Mouse (Mus musculus) yolk sac, embryonic 10.5 days (tissue): ENCODE measurements around the gene Gpr137.
"Not testable (repeated sequence)": the region's sequence is repeated elsewhere in the genome, so short reads cannot be mapped to it uniquely, and the experiment has no call there.

ENCODE experiments used
- DNase-seq: peaks from one replicate; pipeline ENCODE4 v3.0.0-alpha.2; 2017; ENCODE audit warnings: low spot score

Gpr137 gene

DNA sequence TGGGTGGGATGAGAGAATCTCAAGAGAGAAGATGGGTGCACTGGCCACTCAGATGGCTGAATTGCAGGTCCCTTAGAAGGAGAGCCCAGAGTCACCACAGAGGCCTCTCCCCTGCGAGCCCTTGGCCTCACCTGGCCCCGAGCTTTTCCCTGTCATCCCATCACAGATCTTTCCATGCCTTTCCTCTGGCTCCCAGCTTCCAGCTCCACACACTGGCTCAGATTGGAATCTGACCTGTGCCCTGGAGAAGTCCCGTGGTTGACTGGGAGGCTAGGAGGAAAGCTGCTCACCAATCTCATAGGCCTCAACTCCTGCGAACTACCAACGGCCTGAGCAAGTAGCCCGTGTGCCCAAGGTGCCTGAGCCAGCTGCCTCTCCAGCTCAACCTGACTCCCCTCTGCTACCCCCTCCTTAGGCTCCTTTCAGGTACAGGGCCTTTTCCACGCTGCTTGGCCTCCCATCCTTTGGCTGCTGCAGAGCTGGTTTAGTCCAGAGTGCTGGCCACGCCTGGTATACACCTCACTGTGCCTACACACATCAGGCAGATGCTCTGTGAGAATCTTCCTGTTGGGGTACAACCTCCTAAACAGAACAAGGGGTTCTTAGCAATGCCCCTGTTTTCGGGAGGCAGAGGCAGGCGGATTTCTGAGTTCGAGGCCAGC lies 36.7 kb downstream of the Gpr137 start:
- no peak for DNase-seq

DNA sequence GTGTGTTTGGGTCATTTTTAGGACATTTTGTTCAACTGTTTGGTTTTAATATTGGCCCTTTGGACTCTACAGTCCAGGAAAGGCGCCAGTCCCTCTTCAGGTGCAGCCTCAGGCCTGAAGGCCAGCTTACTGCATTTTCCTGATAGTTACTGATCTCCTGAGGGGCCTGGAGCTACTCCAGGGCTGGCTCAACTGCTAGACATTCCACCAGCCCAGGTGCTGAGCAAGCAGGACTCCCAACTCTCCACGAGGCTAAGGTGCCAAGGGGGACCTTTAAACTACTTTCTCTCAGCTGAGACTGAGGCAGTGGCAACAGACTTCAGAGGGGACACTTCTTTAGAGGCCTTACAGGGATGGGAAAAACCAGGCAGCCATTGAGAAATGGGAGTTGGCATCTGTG lies 37.4 kb downstream of the Gpr137 start:
- no peak for DNase-seq

DNA sequence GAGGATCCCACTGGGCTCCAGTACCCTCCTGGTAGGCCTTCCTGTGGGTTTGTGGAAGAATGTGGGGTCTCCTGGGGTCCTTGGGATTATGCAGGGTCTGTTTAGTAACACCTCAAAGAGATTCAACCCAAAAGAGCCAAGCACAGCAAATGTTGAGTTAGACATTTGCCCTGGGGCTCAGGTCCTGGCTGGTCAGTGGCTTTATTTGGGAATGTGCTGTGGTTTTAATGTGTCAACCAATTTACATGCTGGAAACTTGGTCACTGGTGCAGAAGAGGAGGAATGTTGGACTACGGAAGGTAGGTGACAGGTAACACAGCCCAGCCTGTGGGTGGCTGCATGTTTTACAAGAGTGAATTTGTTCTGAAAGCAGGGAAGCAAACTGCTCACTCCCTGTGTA lies 39.2 kb downstream of the Gpr137 start:
- DNase-seq, result no peak

DNA sequence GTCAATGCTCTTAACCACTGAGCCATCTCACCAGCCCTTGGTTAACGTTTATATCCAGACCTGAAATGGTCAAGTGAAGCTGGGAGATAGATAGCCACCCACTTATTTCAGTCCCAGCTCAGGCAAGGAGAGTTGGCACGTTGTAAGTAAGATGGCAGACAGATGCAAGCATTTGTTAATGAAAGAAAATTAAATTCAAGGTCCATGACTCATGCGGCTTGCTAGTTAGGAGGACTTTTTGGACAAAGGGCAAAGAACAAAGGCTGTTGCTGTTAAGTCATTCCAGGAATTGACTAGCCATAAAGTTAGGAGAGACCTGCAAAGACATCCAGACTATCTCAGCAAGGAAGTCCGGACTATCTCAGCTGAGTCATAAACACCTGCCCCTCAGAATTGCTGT lies 42.6 kb downstream of the Gpr137 start:
- DNase-seq, result no peak

DNA sequence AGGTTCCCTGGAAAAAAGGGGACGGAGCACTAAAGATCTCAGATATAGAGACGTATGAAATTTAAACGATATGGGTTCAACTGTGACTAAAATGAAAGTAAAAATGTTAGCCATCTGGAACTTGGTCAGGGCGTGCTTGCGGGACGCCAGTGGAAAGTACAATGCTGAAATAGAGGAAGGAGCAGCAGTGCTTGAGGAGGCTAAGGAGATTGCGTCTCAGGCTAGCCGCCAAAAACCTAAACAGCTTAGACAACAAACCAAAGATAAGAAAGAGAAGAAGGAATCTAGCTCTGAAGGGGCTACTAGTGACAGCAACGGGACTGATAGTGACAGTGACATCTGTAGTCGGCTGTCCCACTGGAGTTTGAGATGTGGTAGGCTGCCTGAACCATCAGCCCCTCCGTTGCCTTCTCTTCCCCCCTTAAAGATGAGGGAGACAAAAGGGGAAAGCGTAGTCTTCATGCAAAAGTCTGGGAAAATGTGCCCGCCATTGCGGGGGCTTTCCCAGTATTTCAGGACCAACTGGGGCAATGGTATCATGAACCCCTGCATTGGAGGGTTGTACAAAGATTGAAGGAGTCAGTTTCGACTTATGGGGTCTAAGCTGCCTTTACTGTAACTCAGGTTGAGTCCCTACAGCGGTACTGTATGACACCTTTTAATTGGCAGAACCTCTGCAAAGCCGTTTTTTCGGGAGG lies 46.5 kb downstream of the Gpr137 start:
- DNase-seq, result not testable (repeated sequence)

DNA sequence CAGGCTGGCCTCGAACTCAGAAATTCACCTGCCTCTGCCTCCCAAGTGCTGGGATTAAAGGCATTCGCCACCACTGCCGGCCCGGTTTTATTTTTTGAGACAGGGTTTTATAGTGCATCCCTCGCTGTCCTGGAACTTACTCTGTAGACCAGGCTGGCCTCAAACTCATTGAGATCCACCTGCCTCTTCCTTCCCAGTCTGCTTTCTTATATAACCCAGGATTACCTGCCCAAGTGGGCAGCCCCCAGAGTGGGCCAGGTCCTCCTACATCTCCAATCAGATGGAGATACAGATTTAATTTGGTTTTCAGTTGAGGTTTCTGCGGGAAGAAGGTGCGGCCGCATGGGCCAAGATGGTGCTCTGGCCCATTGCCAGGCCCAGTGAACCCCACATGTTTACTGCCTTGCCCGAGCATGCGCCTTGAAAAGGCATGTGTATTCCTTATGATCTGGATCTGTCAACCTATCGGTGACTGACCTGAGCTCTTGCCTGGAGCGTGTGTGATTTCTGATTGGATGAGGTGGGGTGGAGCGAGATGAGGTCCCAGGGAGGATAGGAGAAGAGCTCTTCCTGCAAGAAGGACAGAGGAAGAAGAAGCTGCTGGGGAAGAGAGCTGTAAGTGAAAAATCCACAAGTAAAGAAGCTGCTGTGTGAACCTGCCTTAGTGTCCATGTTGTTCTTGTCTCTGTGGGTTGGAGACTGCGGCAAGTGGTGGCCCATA lies 48.4 kb downstream of the Gpr137 start:
- no peak for DNase-seq

DNA sequence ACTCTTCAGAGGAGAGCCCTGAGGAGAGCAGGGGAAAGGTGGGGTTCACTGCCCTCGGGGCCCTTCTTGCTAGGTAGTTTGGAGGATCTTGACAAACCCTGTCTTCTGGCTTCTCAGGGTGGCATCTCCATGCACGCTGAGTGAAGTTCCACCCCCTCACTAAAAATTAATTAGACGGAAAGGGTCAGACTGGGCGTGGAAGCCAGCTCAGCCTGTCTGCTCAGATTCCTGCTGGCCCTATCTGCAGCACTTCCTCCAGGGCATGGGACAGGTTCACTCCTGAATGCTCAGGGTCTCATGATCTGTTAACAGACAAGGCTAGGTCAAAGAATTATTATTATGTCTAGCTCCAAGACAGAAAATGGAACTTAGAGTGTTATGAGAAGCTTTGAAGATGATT lies 49.8 kb downstream of the Gpr137 start:
- DNase-seq, result no peak
